Mouse (Mus musculus): Measurements from ENCODE around the gene Zfp867.

The Zfp867 gene

GRCm38 (mm10) chr11:59472326-59472677 lies at the start of gene Zfp867:
TSS of gene Zfp867 (minus strand) at chr11:59472474.
- peak; percentile 92 to 95 for DNase-seq

GRCm38 (mm10) chr11:59519741-59520495 lies 47.6 kb upstream of the Zfp867 start:
- DNase-seq = no peak

GRCm38 (mm10) chr11:59518226-59518625 lies 46.0 kb upstream of the Zfp867 start:
- DNase-seq = no peak

GRCm38 (mm10) chr11:59517441-59517840 lies 45.2 kb upstream of the Zfp867 start:
- DNase-seq = no peak

- DNase-seq = no peak
These were observed 42.5 kb upstream of the Zfp867 start for GRCm38 (mm10) chr11:59514789-59515188.

- DNase-seq = no peak
These were observed 42.1 kb upstream of the Zfp867 start for GRCm38 (mm10) chr11:59514381-59514780.

GRCm38 (mm10) chr11:59513556-59513955 lies 41.3 kb upstream of the Zfp867 start:
- DNase-seq = no peak

GRCm38 (mm10) chr11:59512733-59513132 lies 40.5 kb upstream of the Zfp867 start:
- DNase-seq = no peak

- DNase-seq = no peak
These were observed 39.3 kb upstream of the Zfp867 start for GRCm38 (mm10) chr11:59511558-59511957.

GRCm38 (mm10) chr11:59506713-59507074 lies 34.4 kb upstream of the Zfp867 start:
- DNase-seq = no peak

- DNase-seq = peak; percentile 90 to 94
These were observed 33.8 kb upstream of the Zfp867 start for GRCm38 (mm10) chr11:59505839-59506712.

- DNase-seq = peak; percentile 75 to 76
These were observed 33.1 kb upstream of the Zfp867 start for GRCm38 (mm10) chr11:59505351-59505838.

GRCm38 (mm10) chr11:59501978-59502700 lies 29.9 kb upstream of the Zfp867 start:
- no peak for DNase-seq

GRCm38 (mm10) chr11:59497747-59498146 lies 25.5 kb upstream of the Zfp867 start:
- DNase-seq = no peak

GRCm38 (mm10) chr11:59496672-59497310 lies 24.5 kb upstream of the Zfp867 start:
- no peak for DNase-seq

GRCm38 (mm10) chr11:59486222-59486621 lies 13.9 kb upstream of the Zfp867 start:
- DNase-seq = no peak

GRCm38 (mm10) chr11:59485641-59486040 lies 13.4 kb upstream of the Zfp867 start:
- DNase-seq = no peak

GRCm38 (mm10) chr11:59483212-59483611 lies 10.9 kb upstream of the Zfp867 start:
- peak; percentile 78 to 79 for DNase-seq

GRCm38 (mm10) chr11:59477240-59477639 lies 5.0 kb upstream of the Zfp867 start:
- DNase-seq = no peak

- DNase-seq = peak in 1 of 2 experiments; percentile 22
These were observed 605 bp downstream of the Zfp867 start for GRCm38 (mm10) chr11:59471413-59472325.

- no peak for DNase-seq
These were observed 11.8 kb downstream of the Zfp867 start for GRCm38 (mm10) chr11:59460459-59460858.

Measured in cerebellum, postnatal 14 days (tissue).